Mouse (Mus musculus): ENCODE data around the gene Slc5a5.

GRCm38 (mm10) chr8:70851837-70852236, 40.7 kb downstream of the Slc5a5 start:
- TF ChIP-seq CTCF (IDR thresholded peaks at IDR 0.05; ENCODE audit: borderline replicate concordance, control insufficient read depth, extremely low read depth, insufficient read depth, low read length, poor library complexity): no peak
- no peak for TF ChIP-seq POLR2A (IDR thresholded peaks at IDR 0.05; ENCODE audit: control insufficient read depth, extremely low read depth, insufficient read depth, low read length, poor library complexity)

All from thymus, adult 2 months (tissue).